Mouse (Mus musculus) bone marrow macrophage, adult 2 months (primary cell): ENCODE data around the gene Serpinb6c. TPM values are rescaled to one million over a fixed set of nuclear protein-coding genes. Genes with fewer than 3 reads are reported as not detected.
"Not testable (repeated sequence)": the region's sequence is repeated elsewhere in the genome, so short reads cannot be mapped to it uniquely, and the experiment has no call there.

Experiments used
- H3K27ac ChIP-seq: 2 replicates; pipeline ENCODE4 v1.5.1; 2012; ENCODE audit warnings: low read depth, low read length; ENCODE audit not compliant: insufficient read depth
- H3K4me1 ChIP-seq: 2 replicates; pipeline ENCODE4 v1.6.1; 2012; ENCODE audit warnings: low read length; ENCODE audit not compliant: control insufficient read depth, insufficient read depth
- H3K4me3 ChIP-seq: 2 replicates; pipeline ENCODE4 v1.5.1; 2012; ENCODE audit warnings: mild to moderate bottlenecking, low read length, moderate library complexity; ENCODE audit not compliant: insufficient read depth
- CTCF ChIP-seq: IDR thresholded peaks from 2 replicates; pipeline ENCODE4 v1.5.1; 2012; ENCODE audit warnings: low read depth, mild to moderate bottlenecking, low read length, moderate library complexity
- POLR2A ChIP-seq: IDR thresholded peaks from 2 replicates; pipeline ENCODE4 v1.6.1; 2012; ENCODE audit warnings: mild to moderate bottlenecking, low read depth, low read length, borderline replicate concordance
- polyA plus RNA-seq: library from polyadenylated mRNA; stranded (reverse); fragments of >200 nt; gene quantifications from 2 replicates; pipeline ENCODE4 v1.2.4, GENCODE M21; 2012; ENCODE audit not compliant: missing spikeins, insufficient read depth, insufficient read length

Serpinb6c gene
- not detected in 2 replicates for polyA plus RNA-seq

GRCm38 (mm10) chr13:33905176-33905954 is at the start of gene Serpinb6c:
TSS of gene Serpinb6c (minus strand) at chr13:33905708.
- H3K4me1 ChIP-seq: no peaks in the 10 kb centered on the region

GRCm38 (mm10) chr13:33952947-33953346 is 47.4 kb upstream of the Serpinb6c start:
- H3K27ac ChIP-seq: no peak overlapping the region

More at GRCm38 (mm10) chr13:33905176-33905954, at the start of gene Serpinb6c:
- Histone ChIP-seq H3K27ac (no peak within 1 kb of the TSS), H3K4me3 (no peak within 1 kb of the TSS)
- TF ChIP-seq POLR2A: no peak
- TF ChIP-seq CTCF: no peak

GRCm38 (mm10) chr13:33952075-33952449 is 46.6 kb upstream of the Serpinb6c start:
- Histone ChIP-seq H3K4me1 (peaks cover 29% of the 10 kb centered on the region), H3K27ac (peak overlapping the region; percentile 67), H3K4me3 (no peak overlapping the region)
- TF ChIP-seq CTCF: no peak
- TF ChIP-seq POLR2A: no peak

More at GRCm38 (mm10) chr13:33952947-33953346, 47.4 kb upstream of the Serpinb6c start:
- TF ChIP-seq POLR2A: no peak
- no peak for TF ChIP-seq CTCF
- Histone ChIP-seq H3K4me1 (peaks cover 29% of the 10 kb centered on the region), H3K4me3 (no peak overlapping the region)

GRCm38 (mm10) chr13:33951308-33952074 is 46.0 kb upstream of the Serpinb6c start:
- no peak overlapping the region for H3K4me3 ChIP-seq
- peak overlapping the region; percentile 56 for H3K27ac ChIP-seq
- peaks cover 29% of the 10 kb centered on the region for H3K4me1 ChIP-seq
- TF ChIP-seq CTCF: no peak
- no peak for TF ChIP-seq POLR2A

GRCm38 (mm10) chr13:33942212-33942779 is 36.8 kb upstream of the Serpinb6c start:
- peak; percentile 59; the same call in 1 of the 2 replicates for TF ChIP-seq CTCF
- no peak for TF ChIP-seq POLR2A
- Histone ChIP-seq H3K4me3 (no peak overlapping the region), H3K4me1 (0 out of 2 replicates have a peak, but pooled peaks cover 2% of the 10 kb centered on the region), H3K27ac (no peak overlapping the region)

- no peak overlapping the region for H3K4me3 ChIP-seq
- TF ChIP-seq CTCF: no peak
- no peak for TF ChIP-seq POLR2A
- H3K4me1 ChIP-seq: peaks cover 3% of the 10 kb centered on the region
- no peak overlapping the region for H3K27ac ChIP-seq
Observed at GRCm38 (mm10) chr13:33941288-33941808, 35.8 kb upstream of the Serpinb6c start.

- H3K4me1 ChIP-seq: peaks cover 20% of the 10 kb centered on the region
- H3K4me3 ChIP-seq, H3K27ac ChIP-seq: not testable (repeated sequence)
Observed at GRCm38 (mm10) chr13:33937587-33937986, 32.1 kb upstream of the Serpinb6c start.

- H3K4me3 ChIP-seq: no peak overlapping the region
- H3K27ac ChIP-seq: no peak overlapping the region
- peaks cover 25% of the 10 kb centered on the region for H3K4me1 ChIP-seq
- TF ChIP-seq CTCF (no peak), POLR2A (no peak)
Observed at GRCm38 (mm10) chr13:33937151-33937550, 31.6 kb upstream of the Serpinb6c start.

- TF ChIP-seq CTCF (no peak), POLR2A (no peak)
- H3K27ac ChIP-seq: peak overlapping the region; percentile 76
- H3K4me1 ChIP-seq: peaks cover 34% of the 10 kb centered on the region
- H3K4me3 ChIP-seq: peak overlapping the region; percentile 93
Observed at GRCm38 (mm10) chr13:33935465-33936181, 30.1 kb upstream of the Serpinb6c start.
